Mouse (Mus musculus) embryonic facial prominence, embryonic 12.5 days (tissue): ENCODE results near the gene Zc3h14. TPM values are rescaled to one million over a fixed set of nuclear protein-coding genes. Genes with fewer than 3 reads are reported as not detected.

ENCODE experiments used
- ATAC-seq: fragments of 200-750 bp; cut with Nextera tagmentation; 2 replicates; pipeline ENCODE4 v1.8.0; 2017; ENCODE audit not compliant: insufficient number of reproducible peaks, insufficient read depth, low FRiP score, low TSS enrichment
- H3K27ac ChIP-seq: fragments of 300-500 bp; sonication (generic); 2 replicates; pipeline ENCODE4 v1.5.1; 2016; ENCODE audit warnings: mild to moderate bottlenecking
- H3K27me3 ChIP-seq: fragments of 300-500 bp; sonication (generic); 2 replicates; pipeline ENCODE4 v1.6.1; 2016; ENCODE audit warnings: mild to moderate bottlenecking, moderate library complexity
- H3K36me3 ChIP-seq: fragments of 300-500 bp; sonication (generic); 2 replicates; pipeline ENCODE4 v1.6.1; 2016; ENCODE audit warnings: mild to moderate bottlenecking
- H3K4me1 ChIP-seq: fragments of 300-500 bp; sonication (generic); 2 replicates; pipeline ENCODE4 v1.6.1; 2016
- H3K4me2 ChIP-seq: fragments of 300-500 bp; sonication (generic); replicated peaks from 2 replicates; pipeline ENCODE4 v1.6.1; 2016; ENCODE audit warnings: mild to moderate bottlenecking, moderate library complexity
- H3K4me3 ChIP-seq: fragments of 300-500 bp; sonication (generic); 2 replicates; pipeline ENCODE4 v1.5.1; 2016; ENCODE audit warnings: mild to moderate bottlenecking
- H3K9ac ChIP-seq: fragments of 300-500 bp; sonication (generic); 2 replicates; pipeline ENCODE4 v1.6.1; 2016; ENCODE audit warnings: mild to moderate bottlenecking, moderate library complexity
- H3K9me3 ChIP-seq: fragments of 300-500 bp; sonication (generic); 2 replicates; pipeline ENCODE4 v1.6.1; 2016; ENCODE audit warnings: mild to moderate bottlenecking, moderate library complexity
- WGBS: fragments of 180-500 bp; shearing (Covaris S2); methylation state at CpG from one replicate; pipeline ENCODE4 v1.1.7; 2016; 5-methylcytosine and 5-hydroxymethylcytosine counted together
- polyA plus RNA-seq: library from polyadenylated mRNA; unstranded; fragments of >200 nt; fragmentation: Nextera tagmentation; extraction: Ambion mirVana; gene quantifications from 2 replicates; pipeline ENCODE4 v1.2.1, GENCODE M21; 2016

Zc3h14 gene
- polyA plus RNA-seq, 1 experiment from 2014 or later: 159 TPM

DNA sequence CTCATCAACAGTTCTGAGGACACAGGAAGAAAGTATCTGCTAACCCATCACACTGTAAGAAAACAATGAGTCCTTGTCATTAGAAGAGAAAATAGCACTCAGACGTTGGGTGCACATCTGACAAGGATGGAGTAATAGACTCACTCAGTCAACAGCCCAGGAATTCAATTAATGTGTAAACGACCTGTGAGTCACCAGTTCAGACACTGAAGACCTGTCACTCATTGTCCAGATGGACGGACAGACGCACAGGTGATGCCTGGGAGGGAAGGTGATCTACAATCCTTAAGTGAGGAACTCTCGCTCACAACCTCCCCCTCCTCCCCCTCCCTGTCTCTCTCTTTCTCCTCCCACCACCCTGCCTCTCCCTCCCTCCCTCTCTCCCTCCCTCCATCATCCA lies 21.8 kb upstream of the Zc3h14 start:
- H3K4me1 ChIP-seq: peaks cover 6% of the 10 kb centered on the region; the same call in 1 of the 2 replicates
- no peak overlapping the region for H3K27ac ChIP-seq
- H3K27me3 ChIP-seq: no peaks in the 10 kb centered on the region
- no peak for ATAC-seq
- H3K4me3 ChIP-seq: no peak overlapping the region
- 65% methylated on average over 5 of the region's 5 CpGs for WGBS
- H3K9ac ChIP-seq: no peak overlapping the region
- no peaks in the 10 kb centered on the region for H3K9me3 ChIP-seq
- no peaks in the 10 kb centered on the region for H3K36me3 ChIP-seq
- no peak overlapping the region for H3K4me2 ChIP-seq

DNA sequence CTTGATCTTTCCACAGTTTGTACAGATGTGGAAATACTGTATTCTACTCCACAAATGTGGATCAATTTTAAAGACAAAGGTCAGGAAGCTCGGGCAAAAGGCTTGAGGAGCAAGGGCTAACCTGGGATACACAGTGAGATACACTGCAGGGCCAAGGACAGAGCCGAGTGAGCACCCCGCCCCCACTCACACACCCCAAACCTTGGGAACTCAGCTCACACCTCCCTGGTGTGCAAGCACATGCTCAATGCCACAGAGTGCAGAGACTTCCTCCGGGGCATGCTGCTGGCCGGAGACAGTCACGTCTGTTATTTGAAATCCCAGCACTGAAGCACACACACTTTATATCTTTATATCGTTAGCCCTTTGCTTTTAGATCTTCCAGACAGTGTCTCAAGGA lies 20.7 kb upstream of the Zc3h14 start:
- Histone ChIP-seq H3K4me2 (no peak overlapping the region), H3K4me3 (no peak overlapping the region), H3K9me3 (no peaks in the 10 kb centered on the region), H3K36me3 (no peaks in the 10 kb centered on the region), H3K9ac (no peak overlapping the region), H3K27me3 (no peaks in the 10 kb centered on the region), H3K4me1 (no peaks in the 10 kb centered on the region), H3K27ac (no peak overlapping the region)
- WGBS: 87% methylated on average over 7 of the region's 7 CpGs
- no peak for ATAC-seq

DNA sequence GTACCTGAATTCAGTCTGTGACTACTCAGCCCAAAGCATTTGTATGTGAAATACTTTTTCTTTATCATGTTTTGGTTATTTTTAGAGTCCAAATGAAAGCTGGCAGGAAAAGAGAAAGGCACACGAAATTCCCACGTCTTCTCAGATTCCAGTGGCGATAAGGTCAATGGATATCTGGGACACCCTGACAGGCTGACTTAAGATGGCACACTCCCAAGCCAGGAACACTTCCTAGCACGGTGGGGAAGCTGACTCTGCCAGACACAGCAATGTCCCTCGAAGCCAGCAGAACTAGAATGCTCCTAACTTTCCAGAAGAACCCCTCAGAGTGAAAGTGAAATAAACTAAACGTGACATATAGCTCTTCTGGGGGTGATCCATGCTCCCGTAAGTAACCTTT lies 19.6 kb upstream of the Zc3h14 start:
- WGBS: 76% methylated on average over 7 of the region's 7 CpGs
- H3K4me1 ChIP-seq: no peaks in the 10 kb centered on the region
- no peak overlapping the region for H3K4me2 ChIP-seq
- ATAC-seq: no peak
- no peak overlapping the region for H3K27ac ChIP-seq
- no peaks in the 10 kb centered on the region for H3K27me3 ChIP-seq
- H3K4me3 ChIP-seq: no peak overlapping the region
- no peaks in the 10 kb centered on the region for H3K36me3 ChIP-seq
- H3K9ac ChIP-seq: no peak overlapping the region
- H3K9me3 ChIP-seq: no peaks in the 10 kb centered on the region

DNA sequence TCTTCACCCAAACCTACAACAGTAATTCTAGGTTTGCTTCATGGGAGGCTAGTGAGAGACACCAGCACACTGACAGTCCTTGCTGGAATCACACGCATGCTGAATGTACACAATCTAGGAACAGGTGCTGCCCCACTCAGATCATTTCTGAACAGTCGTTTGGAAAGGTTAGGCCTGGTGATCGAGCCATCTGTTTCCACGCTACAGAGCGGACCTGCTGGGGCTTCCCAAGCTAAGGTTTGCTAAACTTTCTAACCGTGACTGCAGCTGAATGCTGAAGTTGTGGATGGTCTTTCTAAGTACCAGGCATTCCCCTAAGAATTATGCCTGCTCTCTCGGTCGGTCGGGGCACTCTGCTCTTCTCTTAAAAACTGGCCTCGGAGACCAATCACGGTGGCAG lies 16.1 kb upstream of the Zc3h14 start:
- no peak overlapping the region for H3K9ac ChIP-seq
- peaks cover 12% of the 10 kb centered on the region for H3K4me1 ChIP-seq
- no peak overlapping the region for H3K4me2 ChIP-seq
- ATAC-seq: no peak
- H3K36me3 ChIP-seq: no peaks in the 10 kb centered on the region
- H3K27me3 ChIP-seq: no peaks in the 10 kb centered on the region
- no peak overlapping the region for H3K27ac ChIP-seq
- WGBS: 86% methylated on average over 11 of the region's 11 CpGs
- H3K9me3 ChIP-seq: no peaks in the 10 kb centered on the region
- H3K4me3 ChIP-seq: no peak overlapping the region

DNA sequence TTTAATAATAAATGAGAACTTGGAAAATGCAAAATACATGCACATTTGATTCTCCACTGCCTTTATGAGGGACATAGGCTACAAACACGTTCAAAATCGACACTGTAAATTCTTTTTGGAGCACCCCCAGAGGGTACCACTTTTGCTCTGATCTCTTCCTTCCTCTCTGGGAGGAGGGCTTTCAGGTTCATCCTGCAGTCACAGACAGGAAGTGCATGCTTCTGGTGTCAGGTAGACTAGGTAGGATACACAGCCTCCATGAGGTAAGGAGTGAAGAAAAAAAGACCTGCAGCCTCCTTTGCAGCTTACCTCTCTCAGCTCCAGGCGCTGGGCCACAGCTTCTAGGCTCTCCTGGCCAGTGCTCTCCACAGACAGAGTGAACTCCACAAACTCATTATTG lies 13.6 kb upstream of the Zc3h14 start:
- Histone ChIP-seq H3K27me3 (0 out of 2 replicates have a peak, but pooled peaks cover 4% of the 10 kb centered on the region), H3K9me3 (no peaks in the 10 kb centered on the region), H3K4me3 (peak overlapping the region; percentile 67), H3K4me1 (peaks cover 17% of the 10 kb centered on the region), H3K9ac (peak overlapping the region; percentile 34), H3K27ac (no peak overlapping the region), H3K4me2 (peak overlapping the region; percentile 60), H3K36me3 (no peaks in the 10 kb centered on the region)
- no peak for ATAC-seq
- 62% methylated on average over 3 of the region's 3 CpGs for WGBS

DNA sequence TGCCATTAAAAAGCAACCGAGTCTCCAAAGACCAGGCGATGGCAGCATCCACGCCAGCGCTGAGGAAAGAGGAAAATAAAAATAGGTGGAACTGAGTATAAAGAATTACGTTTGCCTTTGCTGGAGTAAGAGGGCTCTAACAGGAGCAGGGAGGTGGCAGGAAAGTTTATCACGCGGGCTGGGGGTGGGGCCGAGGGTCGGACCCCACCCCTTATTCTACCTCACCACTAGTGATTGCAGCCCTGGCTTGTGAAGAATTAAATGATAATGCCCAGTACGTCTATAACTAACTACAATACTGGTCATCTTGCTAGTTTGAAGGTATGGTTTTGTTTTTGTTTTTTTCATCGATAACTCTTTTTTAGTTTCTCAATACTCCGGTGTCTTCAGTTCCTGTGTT lies 13.0 kb upstream of the Zc3h14 start:
- peak overlapping the region; percentile 60 for H3K4me2 ChIP-seq
- H3K27me3 ChIP-seq: 0 out of 2 replicates have a peak, but pooled peaks cover 10% of the 10 kb centered on the region
- H3K9ac ChIP-seq: peak overlapping the region; percentile 72
- ATAC-seq: no peak
- no peaks in the 10 kb centered on the region for H3K36me3 ChIP-seq
- peaks cover 17% of the 10 kb centered on the region for H3K4me1 ChIP-seq
- H3K9me3 ChIP-seq: no peaks in the 10 kb centered on the region
- H3K4me3 ChIP-seq: peak overlapping the region; percentile 67
- H3K27ac ChIP-seq: no peak overlapping the region
- WGBS: 15% methylated on average over 12 of the region's 12 CpGs

DNA sequence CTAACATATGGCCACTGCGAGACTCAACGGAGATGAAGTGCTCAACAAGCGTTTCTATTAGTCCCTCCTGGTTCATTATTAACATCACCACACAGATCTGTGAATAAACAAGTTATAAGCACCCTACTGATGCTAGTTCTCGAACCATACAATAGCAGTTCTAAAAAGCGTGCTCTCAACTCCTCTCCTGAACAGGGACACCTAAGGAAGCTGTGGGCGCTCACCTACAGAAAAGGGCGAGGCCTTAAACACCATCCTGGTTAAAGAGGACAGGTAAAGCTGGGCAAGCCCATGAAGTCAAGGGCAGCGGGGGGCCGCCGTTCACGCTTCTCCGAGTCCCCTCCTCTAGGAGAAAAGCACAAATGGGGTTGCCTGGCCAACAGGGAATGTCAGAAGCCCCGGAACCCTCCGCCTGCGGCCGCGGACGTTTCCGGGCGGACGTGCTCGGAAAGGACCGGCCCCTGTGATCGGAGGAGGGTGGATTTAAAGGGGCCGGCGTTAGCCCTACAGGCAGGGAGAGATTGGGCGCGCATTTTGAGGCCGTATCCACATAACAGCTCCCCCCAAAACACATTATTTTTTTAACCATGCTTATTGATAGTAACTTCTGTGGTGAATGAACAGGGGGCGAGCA lies 12.4 kb upstream of the Zc3h14 start:
- WGBS: under 1% methylated on average over 30 of the region's 30 CpGs
- H3K4me3 ChIP-seq: peak overlapping the region; percentile 67
- ATAC-seq: peak; percentile 78; the same call in 1 of the 2 replicates
- peak overlapping the region; percentile 72 for H3K9ac ChIP-seq
- peaks cover 14% of the 10 kb centered on the region for H3K27me3 ChIP-seq
- no peaks in the 10 kb centered on the region for H3K36me3 ChIP-seq
- H3K27ac ChIP-seq: peak overlapping the region; percentile 72
- no peaks in the 10 kb centered on the region for H3K9me3 ChIP-seq
- peak overlapping the region; percentile 60 for H3K4me2 ChIP-seq
- H3K4me1 ChIP-seq: peaks cover 17% of the 10 kb centered on the region

DNA sequence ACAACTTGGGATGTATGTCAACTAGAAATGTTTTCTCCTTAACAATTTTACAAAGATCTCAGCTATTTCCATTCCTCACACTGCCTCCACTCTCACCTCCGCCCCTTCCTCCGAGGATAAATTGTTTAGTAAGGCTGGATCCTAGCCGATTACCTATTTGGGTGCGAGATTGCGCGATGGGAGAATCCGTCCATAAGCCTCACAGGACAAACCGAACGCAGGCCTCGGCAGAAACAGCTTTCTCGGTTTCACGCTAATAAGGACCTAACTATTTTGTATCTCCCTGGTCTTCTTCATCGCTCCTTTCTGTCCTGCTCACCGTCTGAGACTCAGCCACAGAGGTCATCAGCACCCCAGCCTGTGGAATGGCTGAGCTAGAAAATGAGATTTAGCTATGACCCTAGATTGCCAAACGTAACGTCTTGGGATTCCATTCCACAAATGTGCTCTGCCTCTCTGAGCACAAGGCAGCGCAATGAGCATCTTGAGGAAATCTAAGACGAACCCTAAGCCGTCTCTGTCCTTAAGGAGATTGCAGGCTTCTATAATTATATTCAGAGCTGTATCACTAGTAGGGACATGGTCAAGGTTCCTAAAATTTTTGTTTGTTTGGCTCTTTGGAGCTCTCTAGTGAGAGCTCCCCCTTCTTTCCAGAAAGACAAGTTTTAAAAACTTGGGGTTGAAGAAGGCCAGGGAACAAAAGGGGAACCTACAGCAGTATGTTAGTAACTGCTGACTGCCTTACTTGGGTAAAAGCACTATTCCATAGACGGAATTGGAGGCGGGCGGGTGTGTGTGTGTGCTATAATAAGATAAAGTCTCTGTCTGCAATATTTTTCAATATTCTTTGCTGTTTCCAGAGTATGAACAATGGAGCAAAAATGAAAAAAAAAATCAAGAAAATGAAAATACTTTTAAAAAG lies 11.6 kb upstream of the Zc3h14 start:
- Histone ChIP-seq H3K27ac (no peak overlapping the region), H3K9me3 (no peaks in the 10 kb centered on the region), H3K4me2 (peak overlapping the region; percentile 60), H3K4me3 (peak overlapping the region; percentile 67), H3K27me3 (peaks cover 15% of the 10 kb centered on the region), H3K9ac (peak overlapping the region; percentile 72), H3K4me1 (peaks cover 17% of the 10 kb centered on the region), H3K36me3 (no peaks in the 10 kb centered on the region)
- no peak for ATAC-seq
- WGBS: 8% methylated on average over 22 of the region's 22 CpGs

DNA sequence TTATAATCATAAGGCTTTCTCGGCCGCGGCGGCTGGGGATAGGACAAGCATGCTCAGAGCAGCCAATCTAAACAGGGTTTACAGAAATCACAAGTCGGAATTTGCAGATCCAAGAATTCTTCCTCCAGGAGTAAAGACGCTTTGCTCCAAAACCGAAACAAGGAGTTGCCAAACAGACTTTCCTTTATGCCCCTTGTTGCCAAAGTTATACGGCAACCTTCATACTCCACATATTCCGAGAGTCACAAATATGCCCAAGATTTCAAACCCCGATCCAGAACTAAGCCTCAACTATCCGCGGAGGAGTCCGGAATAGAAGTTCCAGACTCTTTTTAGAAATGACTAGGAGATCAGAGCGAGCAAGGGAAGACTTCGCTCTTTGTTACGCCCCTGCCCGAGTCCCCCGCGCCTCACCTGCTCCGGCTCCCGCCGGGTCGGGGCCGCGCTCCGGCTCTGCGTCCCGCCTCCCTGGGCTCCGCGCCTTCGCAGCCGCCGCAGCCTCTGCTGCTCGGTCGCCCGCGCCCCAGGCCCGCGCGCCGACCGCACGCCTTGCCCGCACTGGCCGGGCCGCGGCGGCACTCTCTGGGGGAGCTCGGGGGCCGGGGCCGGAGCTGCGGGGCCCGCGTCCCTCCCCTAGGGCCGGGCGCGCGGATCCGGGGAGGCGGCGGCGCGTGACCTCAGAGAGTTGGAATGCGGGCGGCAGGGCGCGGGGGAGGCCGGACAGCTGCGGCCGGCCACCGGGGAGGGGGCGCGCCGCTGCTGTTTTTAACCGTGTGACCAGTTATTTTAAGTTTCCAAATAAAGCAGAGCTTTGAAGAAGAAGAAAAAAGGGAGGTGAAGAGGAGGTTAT lies 9.6 kb upstream of the Zc3h14 start, which contains the start of gene Ptpn21:
Gene Ptpn21, minus strand, starts transcription at position 455 of the 850 bp plus-strand sequence.
- Histone ChIP-seq H3K4me2 (peak within 1 kb of the TSS; percentile 76), H3K4me1 (peaks cover 17% of the 10 kb centered on the region), H3K9me3 (no peaks in the 10 kb centered on the region), H3K27ac (peak within 1 kb of the TSS; percentile 76), H3K4me3 (peak within 1 kb of the TSS; percentile 80), H3K9ac (peak within 1 kb of the TSS; percentile 89), H3K36me3 (no peaks in the 10 kb centered on the region), H3K27me3 (peaks cover 15% of the 10 kb centered on the region)
- WGBS: 1% methylated on average over 75 of the region's 75 CpGs
- ATAC-seq: peak; percentile 59

DNA sequence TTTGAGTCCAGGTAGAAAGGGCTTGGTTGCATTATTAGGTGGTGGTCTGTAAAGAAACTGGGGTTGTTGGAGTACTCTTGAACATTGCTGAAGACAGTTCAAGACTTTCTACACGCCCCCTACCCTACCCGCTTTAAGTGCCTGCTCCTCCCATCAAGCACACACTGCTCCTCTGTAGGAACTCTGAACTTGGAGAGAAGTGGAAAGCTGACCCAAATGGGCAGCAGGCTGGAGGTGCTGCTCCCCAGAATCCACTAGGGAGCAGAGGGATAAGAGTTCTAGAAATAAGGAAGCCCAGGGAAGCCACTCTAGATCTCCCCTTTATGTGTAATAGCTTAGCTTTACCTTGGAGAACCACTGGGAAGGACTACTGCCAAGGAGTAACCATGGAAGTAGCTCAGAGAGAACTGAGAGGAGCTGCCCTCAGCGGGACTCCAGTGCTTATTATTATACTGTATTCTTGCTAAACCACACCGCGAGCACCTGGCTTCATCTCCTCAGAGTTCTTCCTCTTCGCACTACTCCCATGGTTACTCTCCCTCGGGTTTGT lies 8.9 kb upstream of the Zc3h14 start:
- Histone ChIP-seq H3K27ac (no peak overlapping the region), H3K9ac (peak overlapping the region; percentile 89), H3K4me1 (peaks cover 17% of the 10 kb centered on the region), H3K36me3 (no peaks in the 10 kb centered on the region), H3K4me2 (peak overlapping the region; percentile 76), H3K27me3 (peaks cover 15% of the 10 kb centered on the region), H3K9me3 (no peaks in the 10 kb centered on the region), H3K4me3 (peak overlapping the region; percentile 80)
- ATAC-seq: no peak
- WGBS: 15% methylated on average over 7 of the region's 7 CpGs

DNA sequence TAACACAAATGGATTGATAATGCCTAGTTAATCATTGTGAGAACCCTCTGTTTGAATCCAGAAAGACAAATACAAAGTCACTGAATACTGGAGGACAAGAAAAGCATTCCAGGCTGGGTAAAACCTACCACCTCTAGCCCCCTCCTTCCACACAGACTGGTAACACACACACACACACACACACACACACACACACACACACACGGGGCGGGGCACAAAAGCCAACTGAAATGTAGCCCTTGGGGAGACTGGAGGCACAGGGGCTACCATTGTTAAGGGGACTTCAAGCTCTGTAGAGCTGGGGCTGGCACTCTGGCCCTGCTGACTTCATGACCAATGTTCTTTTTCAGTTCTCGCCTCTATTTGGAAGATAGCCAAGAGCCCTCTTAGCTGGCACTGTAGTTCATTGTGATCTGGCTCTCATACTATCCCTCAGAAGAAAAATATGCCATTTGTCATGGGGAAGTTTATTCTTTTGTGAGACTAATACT lies 5.7 kb upstream of the Zc3h14 start:
- H3K4me1 ChIP-seq: peaks cover 5% of the 10 kb centered on the region; the same call in 1 of the 2 replicates
- peaks cover 15% of the 10 kb centered on the region for H3K27me3 ChIP-seq
- H3K4me2 ChIP-seq: no peak overlapping the region
- H3K36me3 ChIP-seq: no peaks in the 10 kb centered on the region
- H3K9ac ChIP-seq: no peak overlapping the region
- H3K9me3 ChIP-seq: no peaks in the 10 kb centered on the region
- no peak for ATAC-seq
- WGBS: 52% methylated on average over 3 of the region's 3 CpGs
- H3K4me3 ChIP-seq: no peak overlapping the region
- H3K27ac ChIP-seq: no peak overlapping the region
